Mouse (Mus musculus) brain, embryonic 14.5 days (tissue): ENCODE measurements around the gene Smco3.

Source experiments
- CTCF ChIP-seq: fragments of 200-500 bp; IDR thresholded peaks from 2 replicates; pipeline ENCODE4 v1.5.1; 2012; ENCODE audit warnings: inconsistent platforms, mild to moderate bottlenecking, moderate library complexity, borderline replicate concordance; ENCODE audit not compliant: insufficient read depth, insufficient read length; ENCODE audit errors: extremely low read depth
- POLR2A ChIP-seq: fragments of 200-500 bp; IDR thresholded peaks from 2 replicates; pipeline ENCODE4 v1.6.1; 2012; ENCODE audit warnings: mild to moderate bottlenecking, inconsistent platforms, borderline replicate concordance; ENCODE audit not compliant: poor library complexity, insufficient read depth, insufficient read length, severe bottlenecking; ENCODE audit errors: extremely low read depth

DNA sequence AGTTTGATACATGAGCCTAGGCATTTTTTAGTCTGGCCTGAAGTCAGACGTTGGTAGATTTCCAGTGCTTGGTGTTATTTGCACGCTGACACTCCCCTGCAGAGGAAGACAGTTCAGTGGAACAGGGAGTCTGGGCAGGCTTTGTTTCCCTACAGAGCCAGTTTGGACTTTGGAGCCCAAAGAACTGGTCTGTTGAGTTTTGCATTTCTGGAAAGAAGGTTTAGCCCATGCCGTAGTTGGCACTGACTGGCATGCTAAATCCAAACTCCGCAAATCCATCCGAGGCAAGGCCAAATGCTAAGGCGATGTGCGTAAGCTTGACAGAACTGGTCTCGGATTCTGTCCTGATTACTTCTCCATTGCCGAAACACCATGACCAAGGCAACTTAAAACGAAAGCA is 24.1 kb downstream of the Smco3 start:
- no peak for TF ChIP-seq CTCF
- no peak for TF ChIP-seq POLR2A
